Mouse (Mus musculus): ENCODE data around the gene Clcn1. TPM values are rescaled to one million over a fixed set of nuclear protein-coding genes. Genes with fewer than 3 reads are reported as not detected.

Gene Clcn1
- total RNA-seq, 2 experiments from 2014 or later: 74.8 to 78.2 TPM

GRCm38 (mm10) chr6:42350021-42350967, 63.8 kb downstream of the Clcn1 start:
- DNase-seq: peak; percentile 91

- no peak for DNase-seq
Measured at GRCm38 (mm10) chr6:42350968-42351775, 64.7 kb downstream of the Clcn1 start.

- no peak for DNase-seq
Measured at GRCm38 (mm10) chr6:42351776-42352485, 65.4 kb downstream of the Clcn1 start.

- no peak for DNase-seq
Measured at GRCm38 (mm10) chr6:42352486-42352846, 66.0 kb downstream of the Clcn1 start.

GRCm38 (mm10) chr6:42353180-42353579, 66.7 kb downstream of the Clcn1 start:
- no peak for DNase-seq

GRCm38 (mm10) chr6:42354076-42355019, 67.9 kb downstream of the Clcn1 start:
- DNase-seq: no peak

- DNase-seq: no peak
Measured at GRCm38 (mm10) chr6:42355366-42355765, 68.9 kb downstream of the Clcn1 start.

- no peak for DNase-seq
Measured at GRCm38 (mm10) chr6:42355794-42356600, 69.5 kb downstream of the Clcn1 start.

GRCm38 (mm10) chr6:42356913-42357312, 70.4 kb downstream of the Clcn1 start:
- no peak for DNase-seq

GRCm38 (mm10) chr6:42357901-42358300, 71.4 kb downstream of the Clcn1 start:
- no peak for DNase-seq

- no peak for DNase-seq
Measured at GRCm38 (mm10) chr6:42358901-42359300, 72.4 kb downstream of the Clcn1 start.

GRCm38 (mm10) chr6:42359364-42360147, 73.1 kb downstream of the Clcn1 start:
- no peak for DNase-seq

- DNase-seq: no peak
Measured at GRCm38 (mm10) chr6:42360231-42360840, 73.9 kb downstream of the Clcn1 start.

GRCm38 (mm10) chr6:42361041-42361895, 74.8 kb downstream of the Clcn1 start:
- no peak for DNase-seq

- DNase-seq: no peak
Measured at GRCm38 (mm10) chr6:42362074-42362473, 75.6 kb downstream of the Clcn1 start.

- DNase-seq: no peak
Measured at GRCm38 (mm10) chr6:42362497-42362896, 76.0 kb downstream of the Clcn1 start.

- no peak for DNase-seq
Measured at GRCm38 (mm10) chr6:42362974-42363373, 76.5 kb downstream of the Clcn1 start.

- no peak for DNase-seq
Measured at GRCm38 (mm10) chr6:42364066-42364465, 77.6 kb downstream of the Clcn1 start.

All from gastrocnemius, postnatal 10 days (tissue).